Mouse (Mus musculus) left cerebral cortex, postnatal 36 days (tissue): ENCODE measurements around the gene Gm42906. TPM values are rescaled to one million over a fixed set of nuclear protein-coding genes. Genes with fewer than 3 reads are reported as not detected.

ENCODE experiments used
- DNase-seq, 2 experiments: peaks; one replicate each; pipeline ENCODE4 v3.0.0; 2021 to 2022; ENCODE audit warnings: low spot score in 2 of 2, mixed read lengths in 1 of 2
- intact Hi-C: fragments of 180-260 bp; cut with DNase I; formaldehyde crosslinking; loops from one replicate; pipeline ENCODE4 v1.15.1; 2025
- total RNA-seq, 2 experiments: library from RNA; stranded (reverse); gene quantifications; 2 replicates each; pipeline ENCODE4 v1.2.3; 2021

Gene Gm42906
- total RNA-seq, 2 experiments from 2014 or later: not detected

GRCm38 (mm10) chr5:151210869-151211268 lies 217.1 kb downstream of the Gm42906 start:
- no peak for DNase-seq
- intact Hi-C loops: no loop called here

GRCm38 (mm10) chr5:151210060-151210459 lies 217.9 kb downstream of the Gm42906 start:
- intact Hi-C loops: no loop called here
- DNase-seq: no peak

GRCm38 (mm10) chr5:151205017-151205416 lies 222.9 kb downstream of the Gm42906 start:
- DNase-seq: no peak
- intact Hi-C loops: no loop called here

- DNase-seq: no peak
- intact Hi-C loops: no loop called here
Measured at GRCm38 (mm10) chr5:151202925-151203324, 225.0 kb downstream of the Gm42906 start.

GRCm38 (mm10) chr5:151201220-151201619 lies 226.7 kb downstream of the Gm42906 start:
- no peak for DNase-seq
- intact Hi-C loops: no loop called here

- intact Hi-C loops: no loop called here
- DNase-seq: no peak
Measured at GRCm38 (mm10) chr5:151199235-151199634, 228.7 kb downstream of the Gm42906 start.

- intact Hi-C loops: no loop called here
- no peak for DNase-seq
Measured at GRCm38 (mm10) chr5:151196603-151197272, 231.2 kb downstream of the Gm42906 start.

GRCm38 (mm10) chr5:151193885-151194520 lies 234.0 kb downstream of the Gm42906 start:
- intact Hi-C loops: no loop called here
- DNase-seq: no peak

- intact Hi-C loops: no loop called here
- no peak for DNase-seq
Measured at GRCm38 (mm10) chr5:151192266-151192665, 235.7 kb downstream of the Gm42906 start.

- no peak for DNase-seq
- intact Hi-C loops: no loop called here
Measured at GRCm38 (mm10) chr5:151190764-151191163, 237.2 kb downstream of the Gm42906 start.

GRCm38 (mm10) chr5:151189789-151190378 lies 238.1 kb downstream of the Gm42906 start:
- intact Hi-C loops: no loop called here
- DNase-seq: peak; percentile 26 to 34

GRCm38 (mm10) chr5:151189321-151189720 lies 238.6 kb downstream of the Gm42906 start:
- intact Hi-C loops: no loop called here
- no peak for DNase-seq

- intact Hi-C loops: no loop called here
- no peak for DNase-seq
Measured at GRCm38 (mm10) chr5:151188659-151189058, 239.3 kb downstream of the Gm42906 start.

GRCm38 (mm10) chr5:151187336-151187735 lies 240.6 kb downstream of the Gm42906 start:
- intact Hi-C loops: no loop called here
- no peak for DNase-seq

GRCm38 (mm10) chr5:151185286-151185856 lies 242.6 kb downstream of the Gm42906 start:
- no peak for DNase-seq
- intact Hi-C loops: no loop called here

- no peak for DNase-seq
- intact Hi-C loops: no loop called here
Measured at GRCm38 (mm10) chr5:151183656-151184240, 244.2 kb downstream of the Gm42906 start.

GRCm38 (mm10) chr5:151181288-151181687 lies 246.7 kb downstream of the Gm42906 start:
- intact Hi-C loops: no loop called here
- no peak for DNase-seq

GRCm38 (mm10) chr5:151180176-151180785 lies 247.7 kb downstream of the Gm42906 start:
- intact Hi-C loops: no loop called here
- DNase-seq: no peak

GRCm38 (mm10) chr5:151177171-151177570 lies 250.8 kb downstream of the Gm42906 start:
- DNase-seq: no peak
- intact Hi-C loops: no loop called here

- intact Hi-C loops: no loop called here
- no peak for DNase-seq
Measured at GRCm38 (mm10) chr5:151175897-151176313, 252.1 kb downstream of the Gm42906 start.
